Mouse (Mus musculus) MEL (cell line): ENCODE data around the gene Ankdd1b.

ENCODE experiments used
- CTCF ChIP-seq, 3 experiments: IDR thresholded peaks in 2 of 3; conservative IDR thresholded peaks in 1 of 3; 2 replicates each; pipeline ENCODE4 v1.5.1; 2011 to 2012; ENCODE audit warnings: low read length in 3 of 3, low read depth in 2 of 3, mild to moderate bottlenecking in 2 of 3, improper control_type of control experiment in 1 of 3, inconsistent platforms in 1 of 3, mixed read lengths in 1 of 3, moderate library complexity in 1 of 3; ENCODE audit not compliant: control insufficient read depth in 1 of 3, insufficient read depth in 1 of 3, poor library complexity in 1 of 3, severe bottlenecking in 1 of 3
- E2F4 ChIP-seq: IDR thresholded peaks from 2 replicates; pipeline ENCODE4 v1.6.1; 2011; ENCODE audit warnings: low read depth, low read length, improper control_type of control experiment, borderline replicate concordance
- ELF1 ChIP-seq: IDR thresholded peaks from 2 replicates; pipeline ENCODE4 v1.6.1; 2014; ENCODE audit warnings: low read depth, mild to moderate bottlenecking, inconsistent platforms, low read length, improper control_type of control experiment, moderate library complexity
- HCFC1 ChIP-seq: IDR thresholded peaks from 2 replicates; pipeline ENCODE4 v1.6.1; 2012; ENCODE audit warnings: low read depth, mild to moderate bottlenecking, inconsistent platforms, low read length, improper control_type of control experiment, moderate library complexity
- MAFK ChIP-seq: IDR thresholded peaks from 2 replicates; pipeline ENCODE4 v1.6.1; 2011; ENCODE audit warnings: low read depth, mild to moderate bottlenecking, low read length, improper control_type of control experiment, borderline replicate concordance
- MAZ ChIP-seq: IDR thresholded peaks from 2 replicates; pipeline ENCODE4 v1.6.1; 2012; ENCODE audit warnings: low read depth, mild to moderate bottlenecking, inconsistent platforms, low read length, improper control_type of control experiment
- POLR2A ChIP-seq, 2 experiments: IDR thresholded peaks; 2 replicates each; pipeline ENCODE4 v1.6.1; 2011 to 2012; ENCODE audit warnings: low read length in 2 of 2, mild to moderate bottlenecking in 2 of 2, control low read depth in 1 of 2, improper control_type of control experiment in 1 of 2, low read depth in 1 of 2, moderate library complexity in 1 of 2; ENCODE audit not compliant: control insufficient read depth in 1 of 2, insufficient read depth in 1 of 2, poor library complexity in 1 of 2
- POLR2AphosphoS2 ChIP-seq: IDR thresholded peaks from 2 replicates; pipeline ENCODE4 v1.6.1; 2011; ENCODE audit warnings: low read length, improper control_type of control experiment

DNA sequence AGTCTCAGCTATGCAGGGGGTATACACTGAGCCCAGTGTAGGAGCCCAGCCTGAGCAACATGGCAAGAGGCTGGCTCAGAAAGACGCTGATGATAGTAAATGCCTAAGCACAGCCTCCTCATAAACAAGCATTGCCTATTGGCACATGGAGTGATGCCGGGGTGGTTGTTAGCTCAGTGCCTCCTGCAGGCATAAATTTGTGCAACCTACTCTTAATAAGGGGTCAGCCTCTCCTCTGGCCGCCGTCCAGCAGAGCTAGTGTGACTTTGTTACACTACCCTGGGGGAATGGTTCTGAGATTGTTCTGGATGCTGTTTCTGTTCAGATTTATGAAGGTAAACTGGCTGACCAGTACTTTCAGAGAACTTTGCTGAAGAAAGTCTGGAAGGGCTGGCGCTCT lies 69.7 kb downstream of the Ankdd1b start:
- TF ChIP-seq MAZ (no peak), POLR2AphosphoS2 (no peak), E2F4 (no peak), ELF1 (no peak), CTCF (IDR thresholded peaks at IDR 0.05 in 2 of 3, conservative IDR thresholded peaks at IDR 0.05 in 1 of 3; ENCODE audit: control insufficient read depth in 1 of 3, insufficient read depth in 1 of 3, low read depth in 2 of 3, low read length in 3 of 3, poor library complexity in 1 of 3, severe bottlenecking in 1 of 3) (no peak), HCFC1 (no peak), POLR2A (IDR thresholded peaks at IDR 0.05; ENCODE audit: control insufficient read depth in 1 of 2, insufficient read depth in 1 of 2, low read depth in 1 of 2, low read length in 2 of 2, poor library complexity in 1 of 2) (no peak), MAFK (no peak)
